Mouse (Mus musculus) c-Kit-positive CD71-positive TER-119-positive erythroid progenitor cells, embryonic 14.5 days (primary cell): ENCODE results near the gene Rps17.

Source experiments
- DNase-seq: peaks from one replicate; pipeline ENCODE4 v3.0.0-alpha.2; 2013; ENCODE audit warnings: low spot score

The Rps17 gene

DNA sequence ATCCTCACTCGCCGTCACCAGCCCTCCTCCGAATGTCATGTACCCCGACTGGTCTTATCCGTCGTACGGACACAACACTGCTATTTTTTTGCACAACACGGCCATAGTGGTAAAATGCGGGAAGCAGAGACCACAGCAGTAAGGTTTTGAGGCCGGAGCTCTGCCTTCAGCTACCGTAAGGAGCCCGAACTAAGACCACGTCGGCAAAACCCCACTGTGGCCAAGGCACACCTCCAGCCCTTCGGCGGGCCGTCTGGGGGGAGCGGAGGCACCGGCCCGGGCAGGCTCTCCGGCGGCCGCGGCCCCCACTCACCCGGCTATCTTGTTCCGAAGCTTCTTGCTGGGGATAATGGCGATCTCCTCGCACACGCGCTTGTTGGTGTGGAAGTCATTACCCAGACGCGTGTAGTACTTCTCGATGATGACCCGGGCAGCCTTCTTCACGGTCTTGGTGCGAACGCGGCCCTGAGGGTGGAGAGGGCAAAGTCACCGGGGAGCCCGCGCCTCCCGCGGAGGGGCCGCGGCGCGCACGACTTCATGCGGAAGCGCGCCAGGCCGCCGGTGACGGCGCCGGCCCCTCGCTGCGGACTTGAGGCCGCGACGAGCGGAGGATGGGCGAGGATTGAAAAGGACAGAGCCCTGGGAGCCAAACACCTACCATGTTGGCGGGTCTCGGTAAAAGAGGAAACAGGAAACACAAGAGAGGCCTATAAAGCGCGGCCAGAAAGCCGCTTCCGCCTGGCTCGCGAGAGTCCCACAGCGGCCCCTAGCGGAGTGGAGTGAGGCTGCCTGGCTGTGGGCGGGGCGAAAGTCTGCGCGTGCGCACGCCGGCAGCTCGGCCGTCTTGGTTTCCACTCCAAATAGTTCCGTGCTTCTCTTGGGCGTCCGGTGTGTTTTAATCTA lies at the start of gene Rps17:
TSS of gene Rps17 (minus strand) at position 711 of the 903 bp plus-strand sequence.
- DNase-seq, result peak; percentile 91

DNA sequence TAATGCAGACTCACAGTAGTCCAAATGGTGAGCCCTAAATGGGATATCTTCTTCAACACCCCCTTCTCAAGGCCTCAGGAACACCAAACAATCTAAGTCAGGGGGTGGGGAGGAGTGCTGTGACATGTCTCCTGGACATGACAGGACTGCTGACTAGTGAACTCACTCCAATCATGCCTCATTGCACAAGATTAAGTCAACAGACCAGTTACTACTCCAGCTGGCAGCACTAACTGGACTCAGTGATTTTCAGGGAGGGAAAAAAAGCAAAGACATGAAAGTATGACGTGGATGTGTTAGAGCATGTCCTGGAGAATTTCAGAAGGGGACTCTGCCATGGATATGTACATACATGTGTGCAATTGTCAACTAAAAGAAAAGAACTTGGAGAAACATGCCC lies 34.3 kb upstream of the Rps17 start:
- DNase-seq, result no peak

DNA sequence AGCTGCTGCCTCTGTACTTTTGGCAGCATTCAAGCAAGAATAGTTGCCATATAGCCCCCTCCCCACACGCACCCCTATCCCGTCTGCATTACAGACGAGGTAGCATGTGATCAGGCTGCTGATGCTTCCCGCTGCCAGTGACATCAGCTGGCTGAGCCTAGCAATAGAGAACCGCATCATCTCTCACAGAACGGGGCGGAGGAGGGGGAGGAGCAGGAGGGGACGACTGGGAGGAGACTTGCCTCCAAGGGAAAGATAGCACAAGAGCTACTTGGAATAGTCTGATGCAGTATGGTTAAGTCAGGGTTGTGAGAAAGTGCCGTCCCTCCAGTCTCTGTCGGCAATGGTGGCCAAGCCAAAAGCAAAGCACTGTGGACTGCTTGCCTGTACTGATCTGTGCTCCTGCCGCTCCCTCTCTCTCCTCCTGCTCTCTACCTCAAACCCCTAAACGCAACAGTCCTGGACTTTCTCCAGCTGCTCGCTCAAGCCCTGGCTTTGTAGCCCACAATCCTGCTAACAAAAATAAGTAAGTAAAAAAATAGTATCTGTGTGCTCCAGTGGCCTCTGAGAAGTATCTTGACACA lies 27.4 kb upstream of the Rps17 start:
- DNase-seq, result no peak

DNA sequence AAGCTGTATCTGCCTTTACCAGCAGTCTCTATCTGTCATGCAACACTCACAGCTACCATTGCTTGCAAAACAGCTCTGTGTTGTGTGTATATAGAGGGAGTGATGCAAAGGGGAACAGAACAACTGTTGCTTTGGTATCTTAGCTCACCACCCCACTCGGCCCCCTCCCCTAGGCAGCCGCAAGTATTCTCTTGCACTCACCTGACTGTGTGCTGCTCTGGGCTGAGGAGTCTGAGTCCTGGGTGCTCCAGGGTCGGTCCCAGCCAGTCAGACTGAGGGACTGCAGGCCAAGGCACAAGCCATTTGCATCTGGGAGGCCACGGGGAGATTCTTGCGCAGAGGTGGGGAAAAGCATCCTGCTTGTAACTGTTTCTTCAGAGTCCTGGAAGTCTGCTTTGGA lies 26.8 kb upstream of the Rps17 start:
- no peak for DNase-seq

DNA sequence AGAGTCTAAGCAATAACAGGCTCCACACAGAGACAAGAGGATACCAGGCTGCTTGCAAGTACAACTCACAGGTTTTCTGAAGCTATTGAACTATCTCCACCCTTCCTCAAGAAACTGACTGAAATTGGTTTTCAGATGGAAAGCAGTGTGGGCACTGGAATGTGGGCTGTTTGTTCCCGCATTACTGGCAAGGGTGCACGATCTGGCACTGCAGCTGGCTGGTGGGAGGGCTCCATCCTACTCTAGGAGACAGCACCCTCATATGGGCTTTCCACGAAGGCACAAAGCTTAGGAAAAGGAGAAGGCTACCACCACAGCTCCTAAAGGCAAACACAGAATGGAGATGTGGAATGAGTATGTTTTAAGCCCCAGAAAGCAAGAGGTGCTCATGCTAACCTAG lies 24.7 kb upstream of the Rps17 start:
- DNase-seq, result no peak

DNA sequence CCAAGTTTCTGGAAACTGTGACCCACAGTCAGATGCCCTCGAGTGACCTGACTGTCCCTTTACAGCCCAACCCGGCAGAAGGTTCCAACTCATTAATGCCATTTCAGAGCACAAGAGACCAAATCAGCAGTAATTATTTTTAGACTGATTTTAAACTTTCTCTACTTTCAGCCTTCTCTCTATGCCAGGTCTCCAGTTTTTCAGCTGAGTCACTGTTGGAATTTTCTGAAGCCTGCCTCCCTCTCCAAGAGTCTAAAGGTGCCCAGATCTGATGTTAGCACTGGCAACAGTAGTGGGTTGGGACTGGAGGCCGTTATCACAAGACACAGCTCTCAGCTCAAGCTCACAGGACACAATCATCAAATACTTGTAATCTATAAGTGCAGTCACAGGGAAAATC lies 22.9 kb upstream of the Rps17 start:
- DNase-seq, result no peak

DNA sequence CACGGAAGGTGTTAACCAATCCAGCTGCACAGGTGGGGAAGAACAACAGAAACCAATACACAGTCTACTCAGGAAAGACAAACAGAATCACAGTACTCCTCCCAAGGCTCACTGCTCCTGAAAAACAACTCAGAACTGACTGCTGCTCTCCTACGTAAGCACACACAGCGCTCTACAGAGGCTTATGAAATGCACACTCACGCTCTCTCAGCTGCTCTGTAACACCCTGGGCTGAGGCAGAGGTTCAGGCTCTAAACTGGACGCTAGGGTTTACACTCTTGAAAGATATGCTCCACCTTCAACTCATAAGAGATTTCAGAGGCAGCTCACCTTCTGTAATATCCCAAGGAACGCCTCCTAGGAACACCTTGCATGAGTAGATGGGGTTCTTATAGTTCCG lies 11.9 kb upstream of the Rps17 start:
- no peak for DNase-seq

DNA sequence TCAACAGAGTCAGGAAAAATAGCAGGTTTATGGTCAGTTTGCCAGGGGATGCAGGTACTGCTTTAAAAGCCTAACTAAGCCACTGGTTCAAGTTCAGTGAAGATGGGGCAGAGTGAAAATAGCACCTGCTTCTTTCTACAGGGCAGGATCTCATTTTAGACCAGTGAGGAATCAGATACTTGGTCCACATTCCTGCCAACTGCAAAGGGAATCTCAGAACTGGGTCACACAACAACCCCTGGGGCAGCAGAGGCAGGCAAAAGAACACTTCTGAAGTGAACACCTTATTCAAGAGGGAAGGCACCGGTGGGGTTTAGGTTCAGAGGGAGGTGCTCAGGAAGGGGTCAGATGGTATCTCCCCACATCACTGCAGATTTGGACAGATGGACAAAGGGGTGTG lies 11.3 kb upstream of the Rps17 start:
- DNase-seq, result no peak

DNA sequence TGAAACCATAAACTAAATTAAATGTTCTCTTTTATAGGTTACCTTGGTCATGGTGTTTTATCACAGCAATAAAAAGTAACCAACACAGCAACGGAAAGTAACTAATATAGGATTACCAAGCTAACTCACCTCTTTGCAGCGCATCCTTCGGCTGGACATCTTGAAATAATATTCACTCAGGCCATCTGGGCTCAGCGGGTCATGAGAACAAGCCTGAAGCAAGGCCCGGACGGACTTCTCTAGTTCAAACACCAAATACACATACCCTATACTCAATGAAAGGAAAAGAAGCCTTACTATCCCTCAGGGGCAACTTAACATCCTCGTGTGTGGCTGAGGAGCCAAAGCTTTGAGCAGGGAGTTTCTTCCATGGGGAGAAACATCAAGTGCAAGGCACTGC lies 10.7 kb upstream of the Rps17 start:
- DNase-seq, result no peak

DNA sequence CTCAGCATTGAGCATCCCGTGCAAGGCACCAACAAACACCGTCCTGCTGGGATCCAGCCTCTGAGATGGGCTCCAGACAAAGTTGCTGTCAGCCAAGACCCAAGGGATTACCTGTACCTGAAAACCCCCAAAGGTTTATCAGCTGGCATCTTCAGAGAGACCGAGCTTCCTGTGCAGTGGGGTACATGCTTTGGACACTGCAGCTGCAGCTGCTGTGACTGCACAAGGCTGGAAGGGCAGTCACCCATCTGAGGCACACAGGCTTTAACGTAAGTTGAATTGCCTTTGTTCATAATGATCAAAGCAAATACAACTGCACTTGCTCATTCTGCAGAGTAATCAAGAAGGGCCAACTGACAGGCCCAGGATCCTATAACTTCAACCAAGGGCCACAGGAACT lies 6.8 kb upstream of the Rps17 start:
- no peak for DNase-seq

DNA sequence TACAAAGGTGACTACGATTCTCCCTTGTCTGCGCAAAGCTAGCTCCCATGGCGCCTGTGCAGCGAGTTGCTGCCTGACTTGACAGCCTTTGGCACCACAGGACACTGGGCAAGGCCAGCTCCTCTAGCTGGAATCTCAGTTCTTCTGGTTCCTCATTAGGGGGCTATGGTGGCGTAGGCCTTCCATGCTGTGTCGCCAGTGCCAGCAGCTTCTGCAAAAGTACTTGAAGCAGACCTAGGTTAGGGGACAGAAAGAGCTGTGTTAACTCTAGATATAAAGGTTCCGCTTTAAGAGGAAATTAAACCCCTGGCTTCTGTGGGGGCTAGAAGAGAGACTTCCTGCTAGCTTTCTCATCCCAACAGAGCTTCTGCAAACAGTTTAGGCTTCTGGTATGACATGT lies 3.2 kb upstream of the Rps17 start:
- no peak for DNase-seq

DNA sequence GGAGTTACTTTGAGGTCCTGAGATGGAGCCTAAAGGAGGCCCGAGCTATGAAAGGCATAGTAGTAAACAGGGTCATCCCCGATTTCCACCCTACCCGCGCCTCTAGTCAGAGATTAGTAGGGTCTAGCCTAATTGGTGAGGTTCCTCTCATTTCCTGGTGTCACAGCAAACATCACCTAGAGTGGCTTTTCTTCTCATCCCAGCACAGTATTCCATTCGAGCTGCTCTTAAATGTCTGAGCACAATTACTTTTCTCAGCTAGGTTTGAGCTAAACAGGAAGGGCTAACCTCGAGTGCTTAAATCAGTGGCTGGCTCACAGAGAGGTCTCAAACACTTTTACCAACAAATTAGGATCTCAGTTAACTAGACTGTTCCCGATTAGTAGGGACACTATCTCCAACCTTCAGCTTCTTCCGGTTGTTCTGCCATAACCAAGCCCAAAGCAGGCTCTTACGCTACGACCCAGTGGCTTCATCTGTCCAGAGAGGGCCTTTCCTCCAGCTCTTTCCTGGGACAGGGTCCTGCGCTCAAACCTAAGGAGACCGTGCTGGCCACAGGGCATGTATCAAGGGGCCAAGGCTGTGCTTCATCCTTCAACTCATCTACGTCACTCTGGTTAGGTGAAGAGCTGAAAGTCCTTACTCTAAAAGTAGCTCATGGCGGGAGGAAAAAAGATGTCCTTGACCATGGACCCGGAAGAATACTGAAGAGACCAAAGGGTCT lies 555 bp upstream of the Rps17 start:
- DNase-seq, result no peak

DNA sequence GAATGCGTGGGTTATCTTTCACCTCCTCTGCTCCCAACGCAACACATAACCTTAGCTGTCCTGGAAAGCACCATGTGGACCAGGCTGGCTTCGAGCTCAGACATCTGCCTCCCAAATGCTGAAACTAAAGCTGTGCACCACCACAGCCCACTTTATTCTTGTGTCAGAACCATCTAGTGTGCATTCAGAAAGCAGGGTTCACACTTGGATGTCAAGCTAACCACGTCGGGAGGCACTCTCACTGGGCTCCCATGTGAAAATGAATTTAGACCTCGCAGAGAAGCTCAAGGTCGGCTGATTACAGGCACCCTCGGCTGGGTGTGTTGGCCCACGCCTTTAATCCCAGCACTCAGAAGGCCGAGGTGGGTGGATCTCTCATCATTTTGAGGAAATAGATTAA lies 1.2 kb downstream of the Rps17 start:
- peak; percentile 42 for DNase-seq

DNA sequence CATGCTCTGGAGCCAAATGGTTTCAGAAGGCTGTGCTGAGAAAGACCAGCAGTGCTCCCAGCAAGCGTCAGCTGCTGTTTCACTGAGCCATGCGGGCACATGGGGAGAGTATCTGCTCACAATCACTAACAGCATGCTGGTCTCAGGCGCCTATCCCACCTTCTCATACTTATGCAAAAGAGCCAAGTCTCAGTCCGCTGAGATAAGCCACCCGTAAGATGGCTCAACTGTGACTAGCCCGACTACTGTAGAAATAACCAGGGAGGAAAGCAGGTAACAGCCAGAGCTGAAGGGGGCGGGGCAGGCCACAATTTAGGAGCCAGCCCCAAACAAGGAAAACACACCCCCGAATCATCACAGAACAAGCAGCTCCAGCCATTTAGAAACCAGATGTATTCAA lies 1.7 kb downstream of the Rps17 start:
- DNase-seq, result no peak

DNA sequence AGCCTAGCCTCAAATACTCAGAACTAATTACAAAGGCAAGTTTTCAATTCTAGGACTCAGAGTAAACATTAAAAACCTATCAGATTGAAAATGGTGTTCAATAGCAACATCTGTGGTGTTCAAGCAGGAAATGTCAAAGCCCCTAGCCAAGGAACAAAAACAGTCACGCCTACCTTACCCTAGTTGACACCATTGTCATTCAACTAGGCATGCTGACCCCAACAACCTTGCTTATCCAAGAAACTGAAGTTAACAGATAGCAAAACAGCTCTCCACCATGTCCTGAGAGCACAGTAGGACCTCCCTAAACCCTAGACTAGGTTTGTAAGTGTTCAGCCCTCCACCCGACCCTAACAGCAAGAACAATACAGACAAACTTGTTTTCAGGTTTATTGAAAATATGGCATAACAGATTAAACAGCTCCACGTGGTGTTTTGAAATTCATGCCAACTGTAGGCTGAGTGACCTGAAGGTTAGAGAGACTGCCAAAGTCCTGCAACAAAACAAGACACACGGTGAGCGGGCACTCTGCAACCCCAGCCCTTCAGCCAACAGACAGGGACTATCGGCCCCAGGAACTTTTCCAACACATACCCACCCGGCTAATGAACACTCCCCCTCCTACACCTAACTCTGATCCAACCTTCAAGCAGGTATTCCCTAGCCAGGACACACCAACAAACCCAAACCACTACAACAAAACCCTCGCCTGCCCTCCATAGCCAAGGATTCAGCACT lies 2.5 kb downstream of the Rps17 start:
- no peak for DNase-seq

DNA sequence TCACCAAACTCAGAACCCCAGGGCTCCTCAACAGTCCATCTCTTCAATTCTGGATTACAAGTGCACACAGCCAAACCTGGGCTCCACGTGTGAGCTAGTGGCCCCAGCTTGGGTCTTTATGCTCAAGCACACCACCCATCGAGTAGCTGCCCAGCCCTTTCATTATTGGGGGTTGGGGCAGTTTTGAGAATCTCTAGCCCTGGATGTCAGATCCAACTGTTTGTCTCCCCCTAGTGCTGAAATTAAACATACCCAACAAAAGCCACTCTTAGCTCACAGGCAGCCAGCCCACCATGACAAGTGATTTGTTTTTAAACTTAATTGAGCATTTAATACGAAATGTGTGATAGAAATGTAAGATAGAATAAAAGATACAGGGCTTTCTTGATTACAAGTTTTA lies 3.5 kb downstream of the Rps17 start:
- DNase-seq, result no peak

DNA sequence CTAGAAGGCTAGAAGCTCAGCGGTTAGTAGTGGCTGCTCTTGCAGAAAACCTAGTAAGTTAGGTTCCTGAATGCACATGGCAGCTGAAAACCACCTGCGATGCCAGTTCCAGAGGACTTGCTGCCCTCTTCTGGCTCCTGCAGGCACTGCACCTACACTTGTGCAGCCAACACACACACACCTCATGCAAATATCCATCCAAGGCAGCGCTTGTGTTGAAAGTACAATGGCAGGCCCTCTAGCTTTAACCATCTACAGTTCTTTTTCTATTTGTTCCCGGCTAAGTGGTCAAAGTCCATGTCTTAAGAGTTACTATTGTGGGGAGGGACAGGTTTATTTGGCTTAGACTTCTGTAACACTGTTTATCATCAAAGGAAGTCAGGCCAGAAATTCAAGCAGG lies 5.3 kb downstream of the Rps17 start:
- DNase-seq, result peak; percentile 61

DNA sequence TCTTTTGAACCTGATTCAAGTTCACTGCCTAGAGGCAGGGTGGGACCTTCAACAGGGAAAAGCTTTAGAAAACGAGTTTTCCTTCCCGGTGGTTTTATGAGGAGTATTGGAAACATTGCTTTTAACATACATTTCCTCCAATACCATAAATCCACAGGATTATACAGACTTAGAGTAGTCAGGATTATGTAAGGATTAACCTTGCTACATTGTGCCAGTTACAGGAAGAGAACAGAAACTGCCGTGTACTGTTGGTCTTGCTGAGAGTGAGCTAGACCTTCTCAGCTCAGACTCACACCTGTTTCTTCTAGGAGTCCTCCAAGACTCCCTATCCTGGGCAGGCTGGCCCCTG lies 6.6 kb downstream of the Rps17 start:
- no peak for DNase-seq

DNA sequence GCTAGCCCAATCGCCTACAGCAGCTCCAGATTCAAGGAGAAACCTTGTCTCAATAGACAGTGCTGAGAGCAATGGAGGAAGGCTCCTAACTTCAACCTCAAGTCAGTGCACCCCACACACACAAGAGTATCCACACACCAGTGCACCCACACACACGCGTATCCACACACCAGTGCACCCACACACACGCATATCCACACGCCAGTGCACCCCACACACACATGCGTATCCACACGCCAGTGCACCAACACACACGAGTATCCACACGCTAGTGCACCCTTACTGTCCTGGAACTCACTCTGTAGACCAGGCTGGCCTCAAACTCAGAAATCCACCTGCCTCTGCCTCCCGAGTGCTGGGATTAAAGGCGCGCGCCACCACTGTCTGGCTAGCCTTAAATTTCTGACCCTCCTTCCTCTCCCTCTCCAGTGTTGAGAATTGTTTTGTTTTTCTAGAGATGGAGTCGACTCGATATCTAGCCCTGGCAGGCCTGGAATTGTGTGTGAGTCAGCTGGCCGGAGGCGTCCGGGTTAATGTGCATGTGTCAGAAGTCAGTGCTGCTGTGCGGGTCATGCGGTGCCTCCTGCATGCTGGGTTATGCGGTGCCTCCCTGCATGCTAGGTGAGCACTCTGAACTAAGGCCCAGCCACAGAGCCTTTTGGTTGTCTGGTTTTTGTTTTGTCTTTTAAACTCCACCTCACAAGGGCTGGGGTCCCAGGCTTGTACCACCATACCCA lies 7.1 kb downstream of the Rps17 start:
- no peak for DNase-seq

DNA sequence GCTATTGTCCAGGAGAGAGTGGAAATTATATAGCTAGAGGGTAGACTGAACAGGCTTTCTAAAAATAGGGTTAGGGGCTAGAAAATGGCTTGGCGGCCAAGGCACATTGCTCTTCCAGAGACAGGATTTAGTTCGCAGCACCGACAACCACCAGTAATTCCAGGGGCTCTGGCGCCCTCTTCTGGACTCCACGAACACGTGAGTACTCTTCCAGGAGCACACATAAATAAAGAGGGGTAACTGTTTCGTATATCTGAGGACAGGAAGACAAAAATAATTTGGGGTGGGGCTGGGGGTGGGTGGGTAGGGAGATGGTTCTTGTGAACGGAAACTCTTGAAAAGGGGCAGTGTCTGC lies 8.6 kb downstream of the Rps17 start:
- DNase-seq, result peak; percentile 51

DNA sequence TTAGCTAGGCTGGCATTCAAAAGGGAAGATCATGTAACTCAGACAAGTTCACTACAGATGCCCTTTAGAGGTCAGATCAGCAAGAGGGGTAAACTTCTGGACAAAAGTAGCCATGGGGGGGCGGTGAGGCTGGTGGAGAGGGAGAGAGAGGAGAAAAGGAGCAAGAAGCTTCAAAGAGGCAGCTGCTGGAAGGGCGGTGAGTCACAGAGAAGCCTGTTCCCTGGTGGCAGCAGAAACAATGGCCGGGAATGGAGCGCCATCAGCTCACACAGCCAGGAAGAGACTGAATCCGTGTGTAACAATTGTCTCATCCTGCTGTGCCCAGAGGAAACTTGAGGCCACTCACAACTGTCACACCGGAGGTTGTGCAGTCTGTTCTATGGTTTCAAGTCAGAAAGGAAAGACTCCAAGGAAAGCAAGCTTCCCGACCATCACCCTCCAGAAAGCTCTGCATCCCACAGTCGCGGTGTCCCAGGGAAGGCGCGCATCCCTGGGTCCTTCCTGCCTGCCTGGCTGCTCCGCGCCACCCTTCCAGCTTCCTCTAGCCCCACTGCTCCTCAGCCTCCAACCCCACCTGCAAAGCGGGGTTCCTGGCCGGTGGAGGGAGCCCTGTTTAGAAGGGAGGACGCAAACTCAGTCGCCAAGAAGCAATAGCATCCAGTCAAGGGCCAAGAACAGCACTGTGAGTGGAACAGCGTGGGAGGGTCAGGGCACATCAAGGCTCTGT lies 9.2 kb downstream of the Rps17 start:
- no peak for DNase-seq
